Mouse (Mus musculus) midbrain, embryonic 16.5 days (tissue): ENCODE results near the gene Insl5. TPM values are rescaled to one million over a fixed set of nuclear protein-coding genes. Genes with fewer than 3 reads are reported as not detected.

Source experiments
- ATAC-seq: fragments of 200-750 bp; cut with Nextera tagmentation; 2 replicates; pipeline ENCODE4 v1.8.0; 2017; ENCODE audit warnings: moderate TSS enrichment
- H3K27ac ChIP-seq: fragments of 300-500 bp; sonication (generic); 2 replicates; pipeline ENCODE4 v1.5.1; 2014; ENCODE audit warnings: mild to moderate bottlenecking, low read length, mixed read lengths
- H3K27me3 ChIP-seq: fragments of 300-500 bp; sonication (generic); 2 replicates; pipeline ENCODE4 v1.6.1; 2014; ENCODE audit warnings: low read depth, low read length, mixed read lengths; ENCODE audit not compliant: control insufficient read depth, insufficient read depth
- H3K36me3 ChIP-seq: fragments of 300-500 bp; sonication (generic); 2 replicates; pipeline ENCODE4 v1.6.1; 2014; ENCODE audit warnings: mild to moderate bottlenecking, low read length, moderate library complexity, mixed read lengths; ENCODE audit not compliant: control insufficient read depth, insufficient read depth
- H3K4me1 ChIP-seq: fragments of 300-500 bp; sonication (generic); 2 replicates; pipeline ENCODE4 v1.6.1; 2014; ENCODE audit warnings: mild to moderate bottlenecking, low read length, mixed read lengths; ENCODE audit not compliant: control insufficient read depth, insufficient read depth
- H3K4me2 ChIP-seq: fragments of 300-500 bp; sonication (generic); 2 replicates; pipeline ENCODE4 v1.6.1; 2014; ENCODE audit warnings: mild to moderate bottlenecking, low read length, mixed read lengths
- H3K4me3 ChIP-seq: fragments of 300-500 bp; sonication (generic); 2 replicates; pipeline ENCODE4 v1.5.1; 2014; ENCODE audit warnings: low read depth, mild to moderate bottlenecking, low read length, moderate library complexity, mixed read lengths
- H3K9ac ChIP-seq: fragments of 300-500 bp; sonication (generic); 2 replicates; pipeline ENCODE4 v1.6.1; 2014; ENCODE audit warnings: low read depth, low read length, mixed read lengths
- H3K9me3 ChIP-seq: fragments of 300-500 bp; sonication (generic); replicated peaks from 2 replicates; pipeline ENCODE4 v1.6.1; 2014; ENCODE audit warnings: mild to moderate bottlenecking, low read length, mixed read lengths; ENCODE audit not compliant: control insufficient read depth, poor library complexity, severe bottlenecking
- WGBS: fragments of 180-500 bp; shearing (Covaris S2); extraction: QIAGEN DNeasy Blood & Tissue Kit; methylation state at CpG from one replicate; pipeline ENCODE4 v1.1.7; 2014; 5-methylcytosine and 5-hydroxymethylcytosine counted together
- polyA plus RNA-seq: library from polyadenylated mRNA; unstranded; fragments of >200 nt; fragmentation: Nextera tagmentation; extraction: Ambion mirVana; gene quantifications from 2 replicates; pipeline ENCODE4 v1.2.1, GENCODE M21; 2015

The Insl5 gene
- polyA plus RNA-seq, 1 experiment from 2014 or later, result 0.65 TPM

GRCm38 (mm10) chr4:103039103-103039837 lies 12.6 kb upstream of the Insl5 start:
- no peaks in the 10 kb centered on the region for H3K27me3 ChIP-seq
- H3K36me3 ChIP-seq, result 0 out of 2 replicates have a peak, but pooled peaks cover 2% of the 10 kb centered on the region
- H3K9me3 ChIP-seq, result no peaks in the 10 kb centered on the region
- H3K4me1 ChIP-seq, result no peaks in the 10 kb centered on the region
- no peak overlapping the region for H3K4me2 ChIP-seq
- no peak overlapping the region for H3K27ac ChIP-seq
- ATAC-seq, result no peak
- WGBS, result 87% methylated on average over 14 of the region's 14 CpGs
- no peak overlapping the region for H3K9ac ChIP-seq
- no peak overlapping the region for H3K4me3 ChIP-seq

GRCm38 (mm10) chr4:103028177-103029088 lies 1.8 kb upstream of the Insl5 start:
- H3K36me3 ChIP-seq, result no peaks in the 10 kb centered on the region
- H3K4me2 ChIP-seq, result no peak overlapping the region
- H3K4me1 ChIP-seq, result no peaks in the 10 kb centered on the region
- no peak overlapping the region for H3K9ac ChIP-seq
- H3K27me3 ChIP-seq, result no peaks in the 10 kb centered on the region
- no peaks in the 10 kb centered on the region for H3K9me3 ChIP-seq
- H3K4me3 ChIP-seq, result no peak overlapping the region
- WGBS, result 79% methylated on average over 13 of the region's 13 CpGs
- no peak for ATAC-seq
- H3K27ac ChIP-seq, result no peak overlapping the region

DNA sequence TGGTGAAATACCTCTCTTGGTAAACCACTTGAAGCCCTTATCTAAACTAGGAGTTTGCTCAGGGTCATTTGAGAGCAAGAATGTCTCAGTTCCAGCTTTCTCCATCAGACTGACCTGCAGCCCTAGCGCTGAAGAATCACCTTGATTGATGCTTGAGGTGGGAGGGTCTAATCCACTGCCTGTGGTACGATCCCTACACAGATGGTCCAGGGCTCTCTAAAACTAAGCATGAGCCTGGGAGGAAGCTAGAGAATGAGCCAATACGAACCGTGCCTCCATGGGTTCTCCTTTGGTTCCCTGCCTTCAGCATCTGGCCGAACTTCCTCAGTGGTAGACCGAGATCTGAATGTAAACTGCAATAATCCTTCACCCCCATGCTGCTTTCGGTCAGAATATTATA lies 1.1 kb upstream of the Insl5 start:
- no peak for ATAC-seq
- 88% methylated on average over 7 of the region's 7 CpGs for WGBS
- Histone ChIP-seq H3K27me3 (no peaks in the 10 kb centered on the region), H3K36me3 (no peaks in the 10 kb centered on the region), H3K9me3 (no peaks in the 10 kb centered on the region), H3K9ac (no peak overlapping the region), H3K4me2 (no peak overlapping the region), H3K27ac (no peak overlapping the region), H3K4me1 (no peaks in the 10 kb centered on the region), H3K4me3 (no peak overlapping the region)

DNA sequence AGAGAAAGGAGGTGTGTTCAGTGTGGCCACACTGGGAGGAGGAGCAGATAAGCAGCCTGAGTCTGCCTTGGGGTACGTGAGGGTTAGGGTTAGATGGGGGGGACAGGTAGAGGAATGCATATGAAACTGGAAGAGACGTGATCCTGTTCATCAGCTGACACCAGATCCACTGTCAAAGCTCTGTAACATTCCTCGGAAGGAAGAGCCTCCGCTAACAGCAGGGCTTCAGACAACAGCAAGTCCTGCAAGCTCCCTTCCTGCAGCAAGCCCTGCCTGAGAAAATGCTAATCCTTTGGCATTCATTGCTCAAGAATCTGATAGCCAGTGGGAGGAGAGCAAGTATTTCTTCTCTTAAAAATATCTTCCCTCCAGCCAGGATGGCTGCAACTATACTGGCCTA lies 13.2 kb downstream of the Insl5 start:
- no peak overlapping the region for H3K27ac ChIP-seq
- no peaks in the 10 kb centered on the region for H3K27me3 ChIP-seq
- H3K9me3 ChIP-seq, result no peaks in the 10 kb centered on the region
- ATAC-seq, result no peak
- no peak overlapping the region for H3K4me3 ChIP-seq
- WGBS, result 5% methylated on average over 4 of the region's 4 CpGs
- H3K36me3 ChIP-seq, result no peaks in the 10 kb centered on the region
- H3K9ac ChIP-seq, result no peak overlapping the region
- H3K4me2 ChIP-seq, result peak overlapping the region; percentile 12; the same call in 1 of the 2 replicates
- peaks cover 22% of the 10 kb centered on the region for H3K4me1 ChIP-seq

GRCm38 (mm10) chr4:103011823-103012222 lies 14.8 kb downstream of the Insl5 start:
- peak overlapping the region; percentile 44 for H3K4me2 ChIP-seq
- H3K4me3 ChIP-seq, result peak overlapping the region; percentile 13; the same call in 1 of the 2 replicates
- peaks cover 29% of the 10 kb centered on the region for H3K4me1 ChIP-seq
- H3K9me3 ChIP-seq, result no peaks in the 10 kb centered on the region
- H3K36me3 ChIP-seq, result no peaks in the 10 kb centered on the region
- ATAC-seq, result peak; percentile 94
- H3K9ac ChIP-seq, result peak overlapping the region; percentile 47; the same call in 1 of the 2 replicates
- peak overlapping the region; percentile 82 for H3K27ac ChIP-seq
- no peaks in the 10 kb centered on the region for H3K27me3 ChIP-seq
- WGBS, result 23% methylated on average over 7 of the region's 7 CpGs

- no peak overlapping the region for H3K27ac ChIP-seq
- H3K27me3 ChIP-seq, result no peaks in the 10 kb centered on the region
- WGBS, result 92% methylated on average over 4 of the region's 4 CpGs
- H3K4me1 ChIP-seq, result peaks cover 33% of the 10 kb centered on the region
- no peaks in the 10 kb centered on the region for H3K36me3 ChIP-seq
- H3K4me3 ChIP-seq, result no peak overlapping the region
- no peak overlapping the region for H3K9ac ChIP-seq
- H3K4me2 ChIP-seq, result no peak overlapping the region
- no peak for ATAC-seq
- no peaks in the 10 kb centered on the region for H3K9me3 ChIP-seq
Observed at GRCm38 (mm10) chr4:103010734-103011133, 15.9 kb downstream of the Insl5 start.

DNA sequence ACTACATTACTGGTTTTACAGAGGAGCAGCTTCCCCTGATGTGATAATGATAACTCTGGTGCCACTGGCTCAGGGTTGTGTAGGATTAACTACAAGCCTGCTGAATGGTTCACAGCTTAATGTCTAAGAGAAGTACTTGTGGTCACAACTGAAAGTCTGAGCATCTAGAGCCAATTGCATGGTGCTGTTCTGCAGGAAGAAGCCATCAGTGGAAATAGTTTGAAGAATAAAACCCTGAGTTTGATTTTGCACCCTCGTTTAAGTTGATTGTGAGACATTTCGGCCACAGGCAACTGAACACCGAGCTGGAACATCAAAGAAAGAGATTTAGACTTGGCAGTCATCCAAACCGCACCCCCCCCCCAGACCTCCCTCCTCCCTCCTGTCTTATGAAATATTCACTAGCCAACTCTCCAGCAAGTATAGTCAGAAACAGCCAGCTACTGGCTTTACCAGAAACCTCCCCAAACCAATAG lies 19.7 kb downstream of the Insl5 start:
- 13% methylated on average over 4 of the region's 4 CpGs for WGBS
- Histone ChIP-seq H3K9me3 (no peaks in the 10 kb centered on the region), H3K27me3 (no peaks in the 10 kb centered on the region), H3K9ac (no peak overlapping the region), H3K4me1 (peaks cover 20% of the 10 kb centered on the region), H3K4me3 (no peak overlapping the region), H3K4me2 (no peak overlapping the region), H3K36me3 (no peaks in the 10 kb centered on the region), H3K27ac (0 out of 2 replicates have a peak overlapping the region, but pooled peaks have one; percentile 34)
- ATAC-seq, result no peak

DNA sequence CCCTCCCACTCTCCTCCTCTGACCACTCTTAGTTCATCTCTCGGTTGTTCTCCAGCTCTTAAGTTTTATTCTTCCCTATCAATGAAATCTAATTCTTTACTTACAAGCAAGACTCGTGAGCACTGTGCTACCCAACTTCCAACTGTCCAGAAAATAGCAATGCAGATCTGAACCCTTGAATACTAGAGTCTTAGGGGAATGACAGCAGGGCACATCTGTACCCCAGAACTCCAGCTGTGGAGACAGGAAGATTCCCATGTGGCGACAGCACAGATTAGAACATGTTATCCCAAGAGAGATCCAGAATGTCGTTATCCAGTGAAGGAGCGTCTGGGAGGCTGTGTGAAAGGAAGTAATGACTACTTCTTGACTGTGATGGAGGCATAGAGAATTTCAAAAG lies 20.4 kb downstream of the Insl5 start:
- no peak for ATAC-seq
- Histone ChIP-seq H3K9ac (no peak overlapping the region), H3K27ac (no peak overlapping the region)

More for the DNA sequence above, 20.4 kb downstream of the Insl5 start:
- no peaks in the 10 kb centered on the region for H3K9me3 ChIP-seq
- H3K4me3 ChIP-seq, result no peak overlapping the region
- no peak overlapping the region for H3K4me2 ChIP-seq
- WGBS, result 63% methylated on average over 5 of the region's 5 CpGs
- H3K27me3 ChIP-seq, result no peaks in the 10 kb centered on the region
- peaks cover 14% of the 10 kb centered on the region for H3K4me1 ChIP-seq
- H3K36me3 ChIP-seq, result no peaks in the 10 kb centered on the region
